Mouse (Mus musculus): Measurements from ENCODE around the gene Gm11985.

Gm11985 gene

DNA sequence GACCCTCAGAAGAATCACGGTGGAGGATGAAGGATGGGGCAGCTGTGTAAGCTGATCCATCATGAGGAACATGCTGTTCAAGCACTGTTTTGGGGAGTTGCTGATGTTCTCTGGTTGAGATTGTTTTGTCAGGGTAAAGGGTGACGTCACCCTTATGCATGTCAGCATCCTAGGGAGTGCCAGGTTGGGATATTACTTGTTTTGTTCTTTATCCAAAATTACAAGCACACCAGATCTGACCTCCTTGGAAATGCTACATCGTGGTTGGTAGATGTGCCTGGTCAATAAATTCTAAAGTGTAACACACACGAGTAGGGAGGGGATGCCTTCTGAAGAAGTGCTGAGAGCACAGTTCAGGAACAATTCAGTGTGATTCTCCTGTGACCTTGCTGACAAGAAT, 31.9 kb downstream of the Gm11985 start:
- no peak for DNase-seq (ENCODE audit: low spot score in 2 of 2)

DNA sequence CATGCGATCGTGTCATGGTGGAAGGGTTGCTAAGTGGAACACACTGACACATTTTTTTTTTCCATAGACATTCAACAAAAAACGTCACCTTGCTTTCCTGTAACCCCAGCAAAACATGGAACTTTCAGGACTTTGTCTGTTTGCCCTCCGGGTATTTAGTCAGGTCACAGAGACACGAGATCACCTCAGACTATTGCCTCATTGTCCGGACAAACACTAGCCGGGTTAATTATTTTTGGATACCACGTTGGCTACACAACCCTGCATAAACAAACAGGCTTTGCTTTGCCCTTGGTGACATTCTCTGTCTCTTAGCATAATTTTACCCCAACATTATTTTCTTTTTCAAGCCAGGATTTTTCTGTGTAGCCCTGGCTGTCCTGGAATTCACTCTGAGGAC, 35.3 kb downstream of the Gm11985 start:
- DNase-seq (ENCODE audit: low spot score in 2 of 2): no peak

DNA sequence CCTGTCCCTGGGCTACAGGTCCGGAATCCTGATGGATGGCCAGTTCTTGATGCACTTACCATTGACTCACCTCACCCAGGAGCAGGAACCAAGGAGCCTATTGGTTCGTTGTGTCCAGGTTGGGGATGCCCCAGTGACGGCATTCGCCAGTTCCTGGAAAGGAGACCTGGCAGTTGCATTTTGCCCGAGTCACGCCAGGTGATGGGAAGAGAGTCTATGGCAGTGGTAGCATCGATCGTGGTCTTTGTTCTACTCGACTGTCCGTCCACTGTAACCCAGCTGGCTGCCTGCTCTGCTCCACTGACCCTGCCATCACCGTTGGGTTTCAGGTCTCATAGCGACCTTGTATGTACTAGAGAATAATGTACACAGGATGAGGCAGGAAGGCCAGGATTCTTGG, 36.0 kb downstream of the Gm11985 start:
- DNase-seq (ENCODE audit: low spot score in 2 of 2): no peak

DNA sequence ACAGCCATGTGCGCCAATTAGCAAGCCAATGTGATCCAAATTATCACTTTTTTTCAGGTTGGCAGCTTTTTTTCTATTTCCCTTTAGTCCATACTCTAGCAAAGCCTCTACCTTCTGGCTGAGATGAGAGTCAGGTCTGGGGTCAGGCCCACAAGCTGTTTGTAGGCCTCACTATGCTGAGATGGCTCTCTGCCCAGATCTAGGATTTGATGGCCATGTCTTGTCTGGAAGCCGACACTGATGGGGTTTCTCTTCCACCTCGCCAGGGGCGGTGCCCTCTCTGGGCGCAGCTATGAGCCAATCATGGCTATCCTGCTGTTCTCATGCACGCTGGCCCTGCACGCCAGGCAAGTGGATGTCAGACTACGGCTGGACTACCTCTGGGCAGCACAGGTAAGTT, 37.9 kb downstream of the Gm11985 start:
- DNase-seq (ENCODE audit: low spot score in 2 of 2): no peak

DNA sequence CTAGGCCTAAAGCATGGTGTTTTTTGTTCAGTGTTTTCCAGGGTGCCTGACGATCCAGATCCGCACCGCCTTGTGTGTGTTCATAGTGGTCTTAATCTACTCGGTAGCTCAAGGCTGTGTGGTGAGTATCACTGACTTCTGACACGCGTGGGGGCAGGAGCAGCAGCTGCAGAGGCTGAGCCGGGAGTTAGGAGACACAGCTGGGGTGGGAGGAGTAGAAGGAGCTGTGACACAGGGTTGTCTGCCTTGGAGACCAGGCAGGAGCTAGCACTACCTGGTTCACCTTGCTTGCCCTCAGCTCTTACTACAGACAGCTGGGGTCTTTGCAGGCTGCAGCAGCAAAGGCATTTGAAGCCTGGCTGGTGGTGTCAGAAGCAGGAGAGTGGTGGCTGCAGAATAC, 38.9 kb downstream of the Gm11985 start:
- DNase-seq (ENCODE audit: low spot score in 2 of 2): no peak

DNA sequence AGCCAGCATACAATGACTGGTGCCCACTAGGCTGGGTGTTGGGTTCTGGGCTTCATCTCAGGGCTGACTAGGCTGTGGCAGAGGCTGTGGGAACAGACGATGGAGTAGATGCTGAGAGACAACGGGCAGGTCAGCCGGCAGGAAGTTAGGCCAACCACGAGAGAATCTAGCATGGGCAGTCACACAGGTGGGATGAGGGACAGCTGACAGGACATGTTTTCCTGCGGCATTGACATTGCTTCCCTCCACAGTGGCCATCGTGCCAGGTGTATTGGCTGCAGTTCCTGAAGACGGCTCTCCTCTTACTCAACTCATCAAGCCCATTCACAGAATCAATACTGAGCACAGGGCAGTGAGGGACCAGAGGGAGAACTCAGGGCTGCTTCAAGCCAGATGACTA, 40.4 kb downstream of the Gm11985 start:
- no peak for DNase-seq (ENCODE audit: low spot score in 2 of 2)

DNA sequence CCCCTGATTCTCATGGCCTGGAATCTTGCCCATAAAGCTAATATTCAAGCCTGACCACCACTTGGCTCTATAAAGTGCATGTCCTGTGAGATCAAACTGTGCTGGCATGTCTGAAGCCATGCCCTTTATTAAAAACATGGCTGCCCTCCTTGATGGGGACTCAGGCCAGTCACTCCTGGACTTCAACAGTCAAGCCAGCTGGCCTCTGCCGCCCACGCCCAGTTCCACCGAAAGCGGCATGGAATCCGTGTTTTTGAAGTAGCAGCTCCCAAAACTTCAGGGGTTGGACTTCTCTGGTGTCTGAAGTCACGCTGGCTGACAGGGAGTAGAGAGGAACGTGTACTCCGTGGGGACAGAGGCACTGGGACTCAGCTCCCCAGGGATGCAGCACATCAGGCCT, 40.8 kb downstream of the Gm11985 start:
- DNase-seq (ENCODE audit: low spot score in 2 of 2): no peak

DNA sequence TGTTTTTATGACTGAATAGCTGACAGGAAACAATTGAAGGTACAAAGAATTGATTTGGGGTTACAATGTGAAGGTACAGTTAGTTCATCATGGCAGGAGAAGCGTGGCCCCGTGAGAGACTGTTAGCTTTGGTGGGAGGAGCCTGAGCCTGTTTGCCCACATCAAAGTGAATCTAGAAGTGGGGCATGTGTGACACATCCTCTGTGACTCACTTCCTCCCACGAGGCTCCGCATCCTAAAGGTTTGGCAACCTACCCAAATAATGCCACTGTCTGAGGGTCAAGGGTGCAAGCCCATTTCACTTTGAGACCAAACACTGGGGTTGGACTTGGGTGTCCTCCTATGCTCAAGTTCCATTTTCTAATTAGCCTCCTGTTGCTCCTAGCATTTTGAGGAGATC, 43.1 kb downstream of the Gm11985 start:
- no peak for DNase-seq (ENCODE audit: low spot score in 2 of 2)

DNA sequence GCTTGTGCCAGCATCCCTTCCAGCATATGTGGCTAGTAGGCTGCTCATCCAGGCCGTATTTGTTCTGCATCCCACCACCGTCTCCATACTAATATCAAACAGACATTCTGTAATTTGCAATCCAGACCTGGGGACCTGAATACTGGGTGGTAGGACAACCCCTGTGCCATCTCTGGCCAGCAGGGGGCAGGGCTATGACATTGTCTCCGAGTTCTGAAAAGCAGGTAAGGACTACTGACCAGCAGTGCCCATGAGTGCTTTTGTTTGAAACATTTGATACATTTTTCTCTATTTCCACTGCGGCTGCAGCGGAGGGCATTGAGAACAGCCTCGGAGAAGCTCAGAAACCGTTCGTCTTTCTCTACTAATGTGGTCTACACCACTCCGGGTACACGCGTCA, 44.0 kb downstream of the Gm11985 start:
- no peak for DNase-seq (ENCODE audit: low spot score in 2 of 2)

DNA sequence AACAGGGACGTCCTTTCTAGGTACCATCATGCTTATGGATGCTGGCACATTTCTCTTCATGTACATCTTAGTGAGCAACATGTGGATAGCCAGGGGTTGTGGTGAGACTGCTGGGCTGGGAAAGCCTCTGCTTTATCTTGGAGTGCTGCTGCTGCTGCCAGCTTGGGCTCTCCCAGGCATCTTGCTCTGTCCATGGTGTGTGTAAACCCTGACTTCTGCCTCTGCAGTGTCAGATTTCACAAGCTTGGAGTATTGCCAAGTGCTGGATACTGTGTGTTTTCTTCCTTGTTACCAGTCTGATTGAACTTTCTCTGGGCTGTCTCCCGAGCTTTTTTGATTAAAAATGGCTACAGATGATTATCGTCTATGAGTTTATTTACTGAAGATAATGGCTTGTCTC, 45.6 kb downstream of the Gm11985 start:
- no peak for DNase-seq (ENCODE audit: low spot score in 2 of 2)

DNA sequence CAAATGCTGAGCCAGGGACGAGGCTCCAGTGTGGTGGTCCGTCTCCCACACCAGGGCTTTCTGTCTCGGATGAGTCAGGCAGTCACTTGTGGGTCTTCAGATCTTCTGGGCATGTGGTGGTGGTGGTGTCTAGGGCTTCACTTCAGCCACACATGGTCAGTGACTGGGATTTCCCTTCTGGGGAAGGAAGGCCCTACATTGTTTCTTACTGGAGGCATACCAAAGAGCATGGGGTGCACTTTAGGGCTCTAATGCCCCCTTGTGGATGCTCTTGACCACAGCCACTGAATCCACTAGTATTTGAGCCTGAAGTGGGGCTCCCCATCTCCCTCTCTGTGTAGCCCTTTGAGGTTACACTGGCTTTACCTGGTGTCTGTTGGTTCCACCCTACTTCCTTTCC, 47.9 kb downstream of the Gm11985 start:
- no peak for DNase-seq (ENCODE audit: low spot score in 2 of 2)

DNA sequence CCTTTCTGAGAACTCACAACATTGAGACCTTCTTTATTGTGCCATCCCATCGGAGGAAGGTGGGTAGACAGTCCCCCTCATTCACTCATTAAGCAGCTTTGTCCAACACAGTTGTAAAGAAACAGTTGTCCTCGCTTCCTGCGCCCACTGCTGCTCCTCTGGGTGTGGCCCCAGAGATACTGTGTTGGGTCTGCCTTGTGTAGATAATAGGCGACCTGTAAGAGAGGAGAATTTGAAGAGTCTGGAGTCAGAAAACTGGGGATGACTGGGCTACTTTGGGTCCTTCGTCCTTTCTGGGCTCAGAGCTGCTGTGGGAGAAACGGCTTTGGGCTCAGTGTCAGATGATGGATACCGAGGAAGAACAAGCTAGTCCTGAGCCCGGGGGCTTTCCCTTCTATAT, 50.0 kb downstream of the Gm11985 start:
- DNase-seq (ENCODE audit: low spot score in 2 of 2): no peak

DNA sequence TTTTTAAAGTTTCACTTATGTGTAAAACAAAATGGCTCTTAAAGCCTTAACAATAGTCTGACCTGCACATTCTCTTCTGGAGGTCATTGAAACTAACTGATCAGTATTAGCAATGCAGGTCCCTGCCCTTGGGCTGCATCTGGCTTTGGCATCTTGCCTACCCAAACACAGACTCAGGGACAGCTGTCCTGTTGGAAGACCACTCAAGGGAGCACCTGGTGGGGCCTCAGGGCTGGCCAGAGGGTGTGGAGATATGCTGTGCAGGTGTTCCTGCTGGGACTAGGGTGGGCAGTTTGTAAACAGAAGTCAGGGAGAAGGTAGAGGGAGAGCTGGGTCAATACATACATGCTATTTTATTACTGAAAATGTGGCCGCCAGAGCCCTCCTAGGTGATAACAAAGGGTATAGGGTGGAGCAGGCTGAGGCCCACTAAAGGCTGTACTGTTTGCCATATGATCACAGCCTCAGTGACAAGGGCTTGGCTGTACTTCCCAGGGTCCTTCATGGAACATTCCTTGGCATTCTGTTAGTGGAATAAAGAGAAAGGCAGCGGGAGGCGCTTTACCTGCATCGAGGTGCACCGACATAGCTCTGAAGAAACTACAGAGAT, 52.0 kb downstream of the Gm11985 start:
- DNase-seq (ENCODE audit: low spot score in 2 of 2): no peak

DNA sequence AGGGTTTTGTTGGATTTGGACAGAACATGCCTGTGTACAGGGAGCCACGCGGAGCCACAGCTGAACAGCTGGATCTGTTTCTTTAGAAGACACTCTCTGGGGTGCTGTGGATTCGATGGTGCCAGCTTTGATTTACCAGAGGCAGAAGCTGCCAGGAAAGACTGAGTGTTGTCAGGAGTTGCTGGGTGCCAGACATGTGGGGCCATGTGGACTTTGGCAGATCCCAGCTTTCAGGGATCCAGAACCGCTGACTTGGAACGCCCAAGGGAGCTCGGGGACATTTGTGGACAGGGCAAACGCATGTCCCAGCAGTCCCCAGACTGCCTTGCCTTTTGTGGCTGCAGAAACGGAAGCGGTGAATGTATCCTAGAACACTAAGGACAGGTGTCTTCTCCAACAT, 52.6 kb downstream of the Gm11985 start:
- DNase-seq (ENCODE audit: low spot score in 2 of 2): no peak

DNA sequence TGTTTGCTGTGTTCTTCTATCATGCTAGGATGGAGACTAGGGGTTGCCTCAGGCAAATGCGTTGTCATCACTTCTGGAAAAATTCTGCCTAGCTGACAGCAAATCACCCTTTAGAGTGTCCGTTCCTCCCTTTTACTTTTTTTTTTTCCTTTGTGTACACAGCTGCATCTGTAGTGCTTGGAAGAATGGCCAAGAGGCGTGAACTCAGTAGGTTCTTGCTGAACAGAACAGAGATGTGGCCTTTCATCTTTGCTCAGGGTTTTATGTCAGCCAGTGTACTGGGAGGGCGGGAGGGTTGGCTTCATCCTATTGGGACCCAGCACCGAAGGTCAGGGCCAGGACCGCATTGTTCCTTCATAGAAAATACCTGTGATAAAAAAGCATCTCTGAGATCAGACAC, 53.1 kb downstream of the Gm11985 start:
- no peak for DNase-seq (ENCODE audit: low spot score in 2 of 2)

DNA sequence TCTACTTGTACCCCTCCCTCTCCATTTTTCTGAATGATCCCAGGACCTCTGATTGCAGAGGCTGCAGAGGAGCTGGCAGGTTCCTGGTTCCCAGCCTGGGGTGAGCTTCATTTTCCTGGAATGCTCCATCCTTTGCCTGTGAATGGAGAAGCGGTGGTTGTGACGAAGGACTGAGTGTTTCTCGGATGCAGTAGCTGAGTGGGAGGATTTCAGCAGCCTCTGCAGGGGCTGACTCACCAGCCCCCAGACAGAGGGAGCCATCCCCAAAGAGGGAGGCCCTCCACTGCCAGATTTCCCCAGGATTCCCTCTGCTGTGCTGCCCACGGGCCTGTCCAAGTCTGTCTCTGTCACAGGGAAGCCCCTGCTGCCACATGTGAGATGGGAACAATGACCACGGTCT, 54.0 kb downstream of the Gm11985 start:
- DNase-seq (ENCODE audit: low spot score in 2 of 2): no peak

DNA sequence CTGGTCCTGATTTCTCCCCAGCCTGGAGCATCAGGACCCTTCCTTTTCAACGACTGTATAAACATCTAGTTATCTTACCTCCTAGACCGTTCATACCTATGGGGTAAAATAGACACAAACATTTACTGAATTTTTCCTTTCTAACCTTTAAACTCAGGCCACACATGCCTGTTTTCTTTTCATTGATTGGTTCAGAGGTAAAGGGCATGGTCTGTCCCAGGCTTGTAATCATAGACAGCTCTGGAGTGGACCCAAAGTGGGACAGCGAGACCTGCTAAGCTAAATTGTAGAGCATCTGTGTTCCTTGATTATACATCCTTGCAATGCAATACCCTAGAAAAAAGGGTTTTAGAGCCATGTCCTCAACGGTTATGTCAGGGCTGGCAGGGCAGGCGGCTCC, 54.6 kb downstream of the Gm11985 start:
- no peak for DNase-seq (ENCODE audit: low spot score in 2 of 2)

Measured in frontal cortex, postnatal 10 days (tissue).